Mouse (Mus musculus): ENCODE measurements around the gene Ccna2. TPM values are rescaled to one million over a fixed set of nuclear protein-coding genes. Genes with fewer than 3 reads are reported as not detected.
A peak's percentile ranks its signal among the peaks of the same experiment; 100 is the strongest.

Ccna2 gene
- polyA plus RNA-seq, 1 experiment from 2014 or later: 75.6 TPM

DNA sequence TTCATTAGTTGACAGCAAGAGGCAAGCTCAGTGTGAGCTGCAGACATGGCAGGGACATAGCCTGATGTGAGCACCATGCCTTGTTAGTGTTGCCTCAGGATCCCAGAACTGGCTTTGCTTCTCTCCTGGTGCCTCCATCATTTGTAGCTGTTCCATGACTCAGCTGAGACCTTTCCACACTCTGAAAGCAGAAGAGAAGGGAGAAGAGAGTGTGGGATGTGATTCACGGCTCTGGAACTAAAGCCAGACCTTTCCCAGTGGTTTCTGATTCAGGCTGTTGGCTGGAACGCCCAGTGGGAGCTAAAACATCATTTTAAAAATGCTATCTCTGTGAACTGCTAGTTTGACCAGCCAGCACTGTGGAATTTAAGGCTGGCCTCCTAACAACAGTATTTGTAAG, 31.2 kb downstream of the Ccna2 start:
- no peaks in the 10 kb centered on the region for H3K27me3 ChIP-seq (replicated peaks; ENCODE audit: control insufficient read depth, insufficient read depth, low read length)
- WGBS: 66% methylated on average over 2 of the region's 2 CpGs
- no peak overlapping the region for H3K4me2 ChIP-seq (ENCODE audit: low read length)
- H3K9me3 ChIP-seq (ENCODE audit: control insufficient read depth, low read length): no peaks in the 10 kb centered on the region
- H3K27ac ChIP-seq (ENCODE audit: low read length): no peak overlapping the region
- H3K9ac ChIP-seq (replicated peaks; ENCODE audit: low read depth, low read length): no peak overlapping the region
- ATAC-seq: no peak
- no peaks in the 10 kb centered on the region for H3K4me1 ChIP-seq (replicated peaks; ENCODE audit: control insufficient read depth, insufficient read depth, low read length)
- H3K4me3 ChIP-seq (replicated peaks; ENCODE audit: low read length): no peak overlapping the region
- no peaks in the 10 kb centered on the region for H3K36me3 ChIP-seq (ENCODE audit: control insufficient read depth, insufficient read depth)

DNA sequence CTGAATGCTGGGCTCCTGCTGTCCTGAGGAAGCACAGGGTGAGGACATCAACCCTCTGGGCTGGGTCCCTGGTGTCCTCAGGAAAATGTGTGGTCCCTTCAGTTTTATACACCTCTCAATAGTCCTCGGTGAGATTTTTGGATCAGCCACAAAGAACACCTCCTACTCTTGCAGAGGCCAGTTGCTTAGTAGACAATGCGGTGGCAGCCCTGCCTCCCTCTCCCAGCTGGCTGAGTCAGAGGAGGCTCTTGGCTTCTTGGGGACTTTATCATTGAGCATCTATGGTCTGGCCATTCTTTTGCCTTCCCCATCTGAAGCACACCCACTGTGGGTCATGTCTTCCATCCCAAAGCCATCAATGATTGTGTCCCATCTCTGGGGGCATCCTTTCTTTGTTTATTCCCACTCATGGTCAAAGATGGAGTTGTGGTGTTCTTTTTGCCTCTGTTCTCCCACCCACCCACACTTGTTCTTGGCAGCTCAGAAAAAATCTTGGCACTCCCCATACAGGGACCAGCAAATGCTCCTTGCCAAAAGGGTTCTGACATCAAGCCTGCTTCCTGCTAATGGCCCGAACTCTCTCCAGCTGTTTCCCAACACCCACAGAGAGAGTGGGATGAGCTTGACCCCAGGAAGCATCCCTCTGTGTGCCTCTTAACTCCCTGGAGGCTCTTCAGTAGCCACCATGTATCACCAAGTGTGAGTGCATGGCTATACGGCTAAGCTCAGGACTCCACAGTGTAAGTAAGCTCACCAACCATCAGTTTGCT, 34.1 kb downstream of the Ccna2 start:
- no peak overlapping the region for H3K9ac ChIP-seq (replicated peaks; ENCODE audit: low read depth, low read length)
- no peak overlapping the region for H3K4me3 ChIP-seq (replicated peaks; ENCODE audit: low read length)
- H3K4me1 ChIP-seq (replicated peaks; ENCODE audit: control insufficient read depth, insufficient read depth, low read length): 0 out of 2 replicates have a peak, but pooled peaks cover 2% of the 10 kb centered on the region
- no peak overlapping the region for H3K27ac ChIP-seq (ENCODE audit: low read length)
- no peaks in the 10 kb centered on the region for H3K36me3 ChIP-seq (ENCODE audit: control insufficient read depth, insufficient read depth)
- WGBS: 89% methylated on average over 4 of the region's 4 CpGs
- H3K4me2 ChIP-seq (ENCODE audit: low read length): no peak overlapping the region
- peaks cover 4% of the 10 kb centered on the region; the same call in 1 of the 2 replicates for H3K27me3 ChIP-seq (replicated peaks; ENCODE audit: control insufficient read depth, insufficient read depth, low read length)
- no peak for ATAC-seq
- H3K9me3 ChIP-seq (ENCODE audit: control insufficient read depth, low read length): no peaks in the 10 kb centered on the region

DNA sequence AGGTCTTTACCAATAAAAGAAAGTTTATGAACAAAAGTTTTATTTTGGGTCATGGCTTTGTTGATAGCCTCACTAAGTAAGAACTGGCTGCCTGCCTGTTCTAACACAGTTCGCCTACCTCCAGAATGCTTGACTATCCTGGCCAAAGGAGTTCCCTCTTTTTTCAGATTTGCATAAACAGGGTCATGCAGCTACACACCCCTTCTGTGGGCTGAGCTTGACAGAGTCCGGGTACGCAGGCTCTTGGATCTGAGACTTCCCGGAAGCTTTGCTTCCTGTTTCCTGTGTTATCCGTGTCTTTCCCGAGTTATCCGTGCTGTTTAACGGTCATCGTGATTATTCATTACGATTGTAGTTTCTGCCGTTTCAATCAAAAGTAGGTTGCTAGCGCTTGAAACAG, 35.9 kb downstream of the Ccna2 start:
- Histone ChIP-seq H3K27me3 (replicated peaks; ENCODE audit: control insufficient read depth, insufficient read depth, low read length) (peaks cover 4% of the 10 kb centered on the region; the same call in 1 of the 2 replicates), H3K36me3 (ENCODE audit: control insufficient read depth, insufficient read depth) (no peaks in the 10 kb centered on the region), H3K9ac (replicated peaks; ENCODE audit: low read depth, low read length) (no peak overlapping the region), H3K4me3 (replicated peaks; ENCODE audit: low read length) (no peak overlapping the region), H3K9me3 (ENCODE audit: control insufficient read depth, low read length) (no peaks in the 10 kb centered on the region), H3K4me1 (replicated peaks; ENCODE audit: control insufficient read depth, insufficient read depth, low read length) (peaks cover 10% of the 10 kb centered on the region), H3K27ac (ENCODE audit: low read length) (no peak overlapping the region), H3K4me2 (ENCODE audit: low read length) (no peak overlapping the region)
- no peak for ATAC-seq
- 91% methylated on average over 12 of the region's 12 CpGs for WGBS

DNA sequence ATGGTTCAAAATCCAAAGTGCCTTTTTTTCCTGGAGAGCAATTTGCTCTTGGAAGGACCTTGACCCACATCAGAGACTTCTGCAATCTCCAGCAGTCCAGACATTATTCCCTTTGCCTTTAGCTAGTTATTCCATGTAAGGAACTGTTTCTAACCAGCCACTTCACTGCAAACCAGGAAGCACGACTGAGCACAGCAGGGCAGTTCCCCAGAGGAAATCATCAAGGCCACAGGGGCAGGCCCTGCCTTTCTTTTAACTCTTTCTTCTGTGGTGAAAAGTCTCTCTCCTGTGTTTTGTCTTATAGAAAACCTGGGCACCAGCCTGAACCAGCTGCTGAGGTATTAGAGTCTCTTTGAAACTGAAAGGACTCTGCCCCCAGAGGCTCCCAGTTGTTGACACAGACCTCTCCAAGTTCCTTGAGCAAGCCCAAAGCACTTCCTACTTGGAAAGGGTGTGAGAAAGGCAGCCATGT, 38.7 kb downstream of the Ccna2 start:
- Histone ChIP-seq H3K4me3 (replicated peaks; ENCODE audit: low read length) (no peak overlapping the region), H3K9ac (replicated peaks; ENCODE audit: low read depth, low read length) (no peak overlapping the region), H3K4me1 (replicated peaks; ENCODE audit: control insufficient read depth, insufficient read depth, low read length) (peaks cover 17% of the 10 kb centered on the region), H3K9me3 (ENCODE audit: control insufficient read depth, low read length) (no peaks in the 10 kb centered on the region), H3K27ac (ENCODE audit: low read length) (no peak overlapping the region), H3K4me2 (ENCODE audit: low read length) (no peak overlapping the region), H3K36me3 (ENCODE audit: control insufficient read depth, insufficient read depth) (no peaks in the 10 kb centered on the region), H3K27me3 (replicated peaks; ENCODE audit: control insufficient read depth, insufficient read depth, low read length) (peaks cover 4% of the 10 kb centered on the region; the same call in 1 of the 2 replicates)
- WGBS: 3% methylated on average over 1 of the region's 1 CpGs
- ATAC-seq: no peak

DNA sequence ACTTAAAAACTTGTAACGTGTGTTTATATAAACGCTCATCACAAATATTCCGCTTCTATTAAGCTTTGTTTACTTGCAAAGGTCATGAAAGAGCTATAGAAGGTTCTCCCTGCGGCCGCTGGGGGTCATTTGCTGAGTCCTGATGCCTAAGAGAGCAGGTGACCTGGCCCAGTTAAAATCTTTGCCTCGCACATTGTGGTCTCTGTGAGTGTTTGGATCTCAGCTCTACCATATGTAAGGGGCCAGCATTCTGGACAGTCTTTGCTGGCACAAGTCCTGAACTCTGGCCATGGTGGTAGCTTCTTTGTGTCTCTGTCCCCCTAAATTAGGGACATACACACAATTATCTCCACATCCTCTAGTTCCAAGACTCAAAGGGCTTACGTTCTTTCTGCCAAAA, 39.2 kb downstream of the Ccna2 start:
- H3K4me1 ChIP-seq (replicated peaks; ENCODE audit: control insufficient read depth, insufficient read depth, low read length): peaks cover 17% of the 10 kb centered on the region
- H3K36me3 ChIP-seq (ENCODE audit: control insufficient read depth, insufficient read depth): no peaks in the 10 kb centered on the region
- no peaks in the 10 kb centered on the region for H3K9me3 ChIP-seq (ENCODE audit: control insufficient read depth, low read length)
- H3K4me2 ChIP-seq (ENCODE audit: low read length): no peak overlapping the region
- no peak for ATAC-seq
- H3K4me3 ChIP-seq (replicated peaks; ENCODE audit: low read length): no peak overlapping the region
- WGBS: 45% methylated on average over 7 of the region's 7 CpGs
- no peak overlapping the region for H3K27ac ChIP-seq (ENCODE audit: low read length)
- H3K9ac ChIP-seq (replicated peaks; ENCODE audit: low read depth, low read length): no peak overlapping the region
- peaks cover 4% of the 10 kb centered on the region; the same call in 1 of the 2 replicates for H3K27me3 ChIP-seq (replicated peaks; ENCODE audit: control insufficient read depth, insufficient read depth, low read length)

DNA sequence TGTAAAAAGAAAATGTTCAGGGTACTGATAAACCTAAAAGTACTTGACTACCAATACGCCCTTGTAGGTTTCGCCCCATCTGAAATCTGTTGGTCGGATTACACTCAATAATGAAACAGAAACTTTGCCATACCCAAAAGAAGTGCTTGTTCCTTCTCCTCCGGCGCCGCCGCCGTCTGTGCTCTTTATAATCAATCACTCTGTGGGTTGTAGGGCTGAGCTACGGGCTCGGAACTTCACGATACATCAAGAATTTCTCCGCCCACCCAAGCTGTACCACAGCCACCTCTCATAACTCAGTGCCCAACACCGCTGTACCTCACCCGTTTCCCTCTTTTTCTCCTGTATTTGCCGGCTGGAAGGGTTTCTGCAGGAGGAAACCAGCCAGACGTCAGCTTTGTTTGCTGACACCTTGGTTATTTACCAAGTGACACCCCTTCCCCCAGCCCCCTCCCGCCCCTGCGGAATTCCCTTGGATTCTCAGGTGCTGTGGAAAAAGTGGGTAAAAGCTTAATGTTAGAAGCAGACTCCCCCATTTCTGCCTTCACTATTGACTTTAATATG, 39.9 kb downstream of the Ccna2 start:
- ATAC-seq: no peak
- Histone ChIP-seq H3K27ac (ENCODE audit: low read length) (no peak overlapping the region), H3K27me3 (replicated peaks; ENCODE audit: control insufficient read depth, insufficient read depth, low read length) (peaks cover 4% of the 10 kb centered on the region; the same call in 1 of the 2 replicates), H3K36me3 (ENCODE audit: control insufficient read depth, insufficient read depth) (no peaks in the 10 kb centered on the region), H3K4me1 (replicated peaks; ENCODE audit: control insufficient read depth, insufficient read depth, low read length) (peaks cover 17% of the 10 kb centered on the region), H3K4me2 (ENCODE audit: low read length) (peak overlapping the region; percentile 42), H3K4me3 (replicated peaks; ENCODE audit: low read length) (peak overlapping the region; percentile 24; the same call in 1 of the 2 replicates), H3K9me3 (ENCODE audit: control insufficient read depth, low read length) (no peaks in the 10 kb centered on the region), H3K9ac (replicated peaks; ENCODE audit: low read depth, low read length) (0 out of 2 replicates have a peak overlapping the region, but pooled peaks have one; percentile 17)
- WGBS: 21% methylated on average over 18 of the region's 18 CpGs

DNA sequence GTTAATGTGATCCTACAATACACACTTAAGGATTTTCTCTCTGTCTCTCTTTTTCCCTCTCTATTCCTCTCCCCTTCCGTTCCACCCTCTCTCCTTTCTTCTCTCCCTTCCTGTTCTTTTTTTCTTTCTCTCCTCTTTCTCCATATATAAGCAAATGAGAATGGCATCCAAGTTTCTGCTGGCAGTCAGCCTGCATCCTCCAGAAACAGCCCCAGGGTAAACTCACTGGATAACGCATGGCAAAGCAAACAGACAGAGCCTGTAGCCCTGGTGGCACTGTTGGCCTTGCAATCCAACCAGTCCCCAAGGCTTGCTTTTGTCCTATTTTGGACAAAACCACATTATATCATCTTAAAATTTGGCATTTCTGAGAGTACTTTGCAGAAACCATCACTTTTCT, 40.7 kb downstream of the Ccna2 start:
- 29% methylated on average over 2 of the region's 2 CpGs for WGBS

DNA sequence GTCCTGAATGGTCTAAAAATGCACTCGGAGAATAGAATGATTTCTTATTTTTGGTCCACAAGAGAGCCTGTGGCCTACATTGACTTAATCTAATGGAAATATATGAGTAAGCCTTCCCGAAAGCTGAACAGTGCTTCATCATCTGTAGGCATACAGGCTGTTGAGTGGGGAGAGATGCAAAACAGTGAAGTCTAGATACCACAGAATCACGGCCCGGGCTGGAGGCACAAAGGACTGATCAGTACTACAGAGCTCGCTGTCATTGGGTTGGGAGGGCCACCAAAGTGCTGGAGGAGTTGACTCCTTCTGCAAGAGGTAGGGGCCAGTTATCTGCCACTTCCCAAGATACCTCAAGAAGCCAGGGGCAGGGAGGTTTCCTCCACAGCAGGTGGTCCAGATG, 41.2 kb downstream of the Ccna2 start:
- peaks cover 17% of the 10 kb centered on the region for H3K4me1 ChIP-seq (replicated peaks; ENCODE audit: control insufficient read depth, insufficient read depth, low read length)
- H3K27ac ChIP-seq (ENCODE audit: low read length): no peak overlapping the region
- no peaks in the 10 kb centered on the region for H3K9me3 ChIP-seq (ENCODE audit: control insufficient read depth, low read length)
- no peak overlapping the region for H3K4me3 ChIP-seq (replicated peaks; ENCODE audit: low read length)
- H3K27me3 ChIP-seq (replicated peaks; ENCODE audit: control insufficient read depth, insufficient read depth, low read length): peaks cover 4% of the 10 kb centered on the region; the same call in 1 of the 2 replicates
- no peak overlapping the region for H3K9ac ChIP-seq (replicated peaks; ENCODE audit: low read depth, low read length)
- H3K4me2 ChIP-seq (ENCODE audit: low read length): no peak overlapping the region
- WGBS: 78% methylated on average over 5 of the region's 5 CpGs
- H3K36me3 ChIP-seq (ENCODE audit: control insufficient read depth, insufficient read depth): no peaks in the 10 kb centered on the region
- ATAC-seq: peak; percentile 29; the same call in 1 of the 2 replicates

More for the DNA sequence above, 40.7 kb downstream of the Ccna2 start:
- Histone ChIP-seq H3K9ac (replicated peaks; ENCODE audit: low read depth, low read length) (no peak overlapping the region), H3K27me3 (replicated peaks; ENCODE audit: control insufficient read depth, insufficient read depth, low read length) (peaks cover 4% of the 10 kb centered on the region; the same call in 1 of the 2 replicates), H3K36me3 (ENCODE audit: control insufficient read depth, insufficient read depth) (no peaks in the 10 kb centered on the region), H3K9me3 (ENCODE audit: control insufficient read depth, low read length) (no peaks in the 10 kb centered on the region), H3K27ac (ENCODE audit: low read length) (no peak overlapping the region), H3K4me3 (replicated peaks; ENCODE audit: low read length) (no peak overlapping the region), H3K4me2 (ENCODE audit: low read length) (no peak overlapping the region), H3K4me1 (replicated peaks; ENCODE audit: control insufficient read depth, insufficient read depth, low read length) (peaks cover 17% of the 10 kb centered on the region)
- ATAC-seq: peak; percentile 47; the same call in 1 of the 2 replicates

DNA sequence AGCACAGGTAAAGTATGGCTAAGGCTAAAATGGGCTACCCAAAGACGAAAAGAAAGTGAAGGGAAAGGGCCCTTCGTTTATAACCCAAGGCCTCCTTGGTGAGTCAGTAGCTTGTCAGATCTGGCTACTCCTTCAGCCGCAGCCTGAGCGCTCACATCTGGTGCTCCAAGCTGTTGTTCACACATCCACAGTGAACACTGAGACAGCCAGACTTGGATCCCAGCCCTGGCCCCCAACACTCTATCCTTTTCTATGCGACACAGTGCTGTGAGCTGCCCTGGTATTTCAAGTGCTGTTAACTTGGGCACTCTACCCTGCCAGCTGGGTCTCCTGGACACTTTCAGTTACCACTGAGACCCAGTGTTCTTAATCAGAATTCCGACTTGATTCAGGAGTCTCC, 41.6 kb downstream of the Ccna2 start:
- peaks cover 4% of the 10 kb centered on the region; the same call in 1 of the 2 replicates for H3K27me3 ChIP-seq (replicated peaks; ENCODE audit: control insufficient read depth, insufficient read depth, low read length)
- H3K4me3 ChIP-seq (replicated peaks; ENCODE audit: low read length): no peak overlapping the region
- no peak overlapping the region for H3K27ac ChIP-seq (ENCODE audit: low read length)
- peak; percentile 87 for ATAC-seq
- H3K4me2 ChIP-seq (ENCODE audit: low read length): no peak overlapping the region
- H3K36me3 ChIP-seq (ENCODE audit: control insufficient read depth, insufficient read depth): no peaks in the 10 kb centered on the region
- no peaks in the 10 kb centered on the region for H3K9me3 ChIP-seq (ENCODE audit: control insufficient read depth, low read length)
- WGBS: 65% methylated on average over 6 of the region's 6 CpGs
- H3K9ac ChIP-seq (replicated peaks; ENCODE audit: low read depth, low read length): no peak overlapping the region
- H3K4me1 ChIP-seq (replicated peaks; ENCODE audit: control insufficient read depth, insufficient read depth, low read length): peaks cover 17% of the 10 kb centered on the region
